In genomic region chr17:44733544-44734310, GRCm38 (mm10) we compare ENCODE assay signal across 8 mouse cellular contexts. TPM values are rescaled to one million over a fixed set of nuclear protein-coding genes. Genes with fewer than 3 reads are reported as not detected.
DNase-seq lines count a peak whose midpoint lies in the region; ATAC-seq and TF ChIP-seq lines count a peak whose summit lies in the region.

No protein-coding gene starts in this region.

- TF ChIP-seq POLR2A in limb, embryonic 14.5 days (IDR thresholded peaks at IDR 0.05; ENCODE audit: borderline replicate concordance, extremely low read depth, insufficient read depth, insufficient read length), result no peak

- peaks cover 19% of the 10 kb centered on the region; the same call in 1 of the 2 replicates for H3K4me1 ChIP-seq in limb, embryonic 14.5 days (ENCODE audit: control insufficient read depth, insufficient read depth, low read length)
- peaks cover 11% of the 10 kb centered on the region; the same call in 1 of the 2 replicates for H3K4me1 ChIP-seq in stomach, embryonic 14.5 days (ENCODE audit: control insufficient read depth, insufficient read depth, low read length)

- peak overlapping the region; percentile 98 for H3ac ChIP-seq in C2C12 (ENCODE audit: control insufficient read depth, insufficient read length, low read depth)

- peaks cover 84% of the 10 kb centered on the region for H3K79me3 ChIP-seq in C2C12 (ENCODE audit: low read depth)

- peak overlapping the region; percentile 84; the same call in 1 of the 2 replicates for H3K27ac ChIP-seq in limb, embryonic 14.5 days (replicated peaks; ENCODE audit: low read depth, low read length)
- no peak overlapping the region for H3K27ac ChIP-seq in stomach, embryonic 14.5 days (ENCODE audit: low read length)

- peak overlapping the region; percentile 81 for H3K4me3 ChIP-seq in C2C12 (ENCODE audit: insufficient read depth, poor library complexity, severe bottlenecking)
- H3K4me3 ChIP-seq in limb, embryonic 14.5 days (replicated peaks; ENCODE audit: low read length), result peak overlapping the region; percentile 72
- peak overlapping the region; percentile 65 for H3K4me3 ChIP-seq in stomach, embryonic 14.5 days (ENCODE audit: low read depth, low read length)

- peak overlapping the region; percentile 92 for H3K4me2 ChIP-seq in limb, embryonic 14.5 days (replicated peaks; ENCODE audit: low read depth, low read length, severe bottlenecking)
- peak overlapping the region; percentile 91 for H3K4me2 ChIP-seq in stomach, embryonic 14.5 days (replicated peaks; ENCODE audit: low read depth, low read length)

- no peaks in the 10 kb centered on the region for H3K9me3 ChIP-seq in limb, embryonic 14.5 days (ENCODE audit: control insufficient read depth, low read length)
- no peaks in the 10 kb centered on the region for H3K9me3 ChIP-seq in stomach, embryonic 14.5 days (ENCODE audit: control insufficient read depth, low read depth, low read length)

- intact Hi-C loops in gastrocnemius, postnatal 14 days (cut with DNase I; ENCODE audit: low total_unique reads), result loop anchor here (10.0 kb wide), 1 partner anchor 69 kb away; no protein-coding TSS in a partner anchor

- 0 out of 2 replicates have a peak, but pooled peaks have one; percentile 21 for ATAC-seq in erythroid progenitor cell, adult 5-6 weeks (replicated peaks; ENCODE audit: low FRiP score, poor library complexity, severe bottlenecking)
- no peak for ATAC-seq in limb, embryonic 14.5 days (ENCODE audit: low FRiP score, low read depth)
- ATAC-seq in stomach, embryonic 14.5 days (ENCODE audit: insufficient number of reproducible peaks, insufficient read depth, low FRiP score, low read depth), result no peak
- ATAC-seq in granulocyte monocyte progenitor cell, adult 5-6 weeks (replicated peaks; ENCODE audit: poor library complexity, severe bottlenecking), result no peak

- peaks cover 4% of the 10 kb centered on the region for H3K36me3 ChIP-seq in C2C12 (ENCODE audit: control insufficient read depth, insufficient read depth)
- no peaks in the 10 kb centered on the region for H3K36me3 ChIP-seq in limb, embryonic 14.5 days (ENCODE audit: control insufficient read depth, insufficient read depth, low read length)
- no peaks in the 10 kb centered on the region for H3K36me3 ChIP-seq in stomach, embryonic 14.5 days (ENCODE audit: control insufficient read depth, insufficient read depth, low read length)

- DNase-seq in gastrocnemius, postnatal 10 days, result peak; percentile 11
- DNase-seq in gastrocnemius, postnatal 14 days, result no peak
- DNase-seq in limb, embryonic 14.5 days (ENCODE audit: low spot score), result no peak
- no peak for DNase-seq in frontal cortex, postnatal 10 days (ENCODE audit: low spot score in 2 of 2)

- WGBS in limb, embryonic 14.5 days, result 7% methylated on average over 23 of the region's 23 CpGs
- WGBS in stomach, embryonic 14.5 days, result 6% methylated on average over 23 of the region's 23 CpGs

- H3K79me2 ChIP-seq in C2C12 (ENCODE audit: control insufficient read depth, insufficient read depth), result peaks cover 100% of the 10 kb centered on the region

- TF ChIP-seq CTCF in C2C12 (IDR thresholded peaks at IDR 0.05; ENCODE audit: control insufficient read depth, insufficient read depth, insufficient read length), result no peak

- H3K27me3 ChIP-seq in C2C12 (ENCODE audit: control insufficient read depth, insufficient read depth, insufficient read length), result no peaks in the 10 kb centered on the region
- peaks cover 55% of the 10 kb centered on the region for H3K27me3 ChIP-seq in limb, embryonic 14.5 days (ENCODE audit: control insufficient read depth, insufficient read depth, low read length)
- H3K27me3 ChIP-seq in stomach, embryonic 14.5 days (ENCODE audit: control insufficient read depth, insufficient read depth, low read length), result peaks cover 34% of the 10 kb centered on the region

- peak overlapping the region; percentile 80 for H3K9ac ChIP-seq in limb, embryonic 14.5 days (ENCODE audit: low read depth, low read length, severe bottlenecking)
- H3K9ac ChIP-seq in stomach, embryonic 14.5 days (replicated peaks; ENCODE audit: low read depth, low read length), result peak overlapping the region; percentile 10; the same call in 1 of the 2 replicates

TF ChIP-seq in C2C12, 6 proteins besides CTCF, POLR2A, EP300 and RAD21:
- TF ChIP-seq MAX (IDR thresholded peaks at IDR 0.05), result peak; percentile 31
- TF ChIP-seq FOSL1 (IDR thresholded peaks at IDR 0.05; ENCODE audit: insufficient read depth, low read length, poor library complexity, severe bottlenecking), result no peak
TF ChIP-seq in C2C12: peak in this region for 1.

RNA-seq across cellular contexts. Expression of gene Supt3, which starts 43.2 kb away (rescaled TPM):
- 10 to 100 TPM in 1 of 2 experiments, 1 to 10 TPM in 1; 9.3 to 12.7 TPM for total RNA-seq in gastrocnemius, postnatal 10 days (2021)
- total RNA-seq in gastrocnemius, postnatal 14 days (2021), result 1 to 10 TPM; 7.6 to 8.1 TPM
- 18.1 TPM for polyA plus RNA-seq in C2C12 (2012; fragmentation: generic; extraction: Trizol)
- 17.7 and 20.5 TPM in 2 replicates for total RNA-seq in erythroid progenitor cell, adult 5-6 weeks (2015; ENCODE audit: low replicate concordance)
- 9.8 and 19.4 TPM in 2 replicates for total RNA-seq in erythroid progenitor cell, adult 5-6 weeks (2017; ENCODE audit: low replicate concordance)
- 9.6 and 10.5 TPM in 2 replicates for polyA plus RNA-seq in limb, embryonic 14.5 days (2012; rRNA removed)
- polyA plus RNA-seq in limb, embryonic 14.5 days (2014; fragmentation: Nextera tagmentation; extraction: Ambion mirVana), result 21.3 and 23.7 TPM in 2 replicates
- polyA plus RNA-seq in stomach, embryonic 14.5 days (2014; fragmentation: Nextera tagmentation; extraction: Ambion mirVana), result 27.0 and 27.5 TPM in 2 replicates
- 27.0 and 27.8 TPM in 2 replicates for total RNA-seq in granulocyte monocyte progenitor cell, adult 5-6 weeks (2014; fragmentation: Nextera tagmentation)
- total RNA-seq in granulocyte monocyte progenitor cell, adult 5-6 weeks (2017), result 13.5 and 17.0 TPM in 2 replicates
